Mouse (Mus musculus): Measurements from ENCODE around the gene Hmmr.
"Not testable (repeated sequence)": the region's sequence is repeated elsewhere in the genome, so short reads cannot be mapped to it uniquely, and the experiment has no call there.

Hmmr gene

GRCm38 (mm10) chr11:40733339-40734174 lies at the start of gene Hmmr, which contains the start of gene Nudcd2:
Gene Hmmr, minus strand, starts transcription at chr11:40733422.
Gene Nudcd2, plus strand, starts transcription at chr11:40733667.
- DNase-seq (ENCODE audit: low read depth, low spot score) = peak; percentile 100

- no peak for DNase-seq (ENCODE audit: low read depth, low spot score)
Measured at GRCm38 (mm10) chr11:40781857-40782256, 48.6 kb upstream of the Hmmr start.

- peak; percentile 53 for DNase-seq (ENCODE audit: low read depth, low spot score)
Measured at GRCm38 (mm10) chr11:40775315-40776269, 42.4 kb upstream of the Hmmr start.

- no peak for DNase-seq (ENCODE audit: low read depth, low spot score)
Measured at GRCm38 (mm10) chr11:40764690-40765089, 31.5 kb upstream of the Hmmr start.

GRCm38 (mm10) chr11:40763395-40763794 lies 30.2 kb upstream of the Hmmr start:
- peak; percentile 71 for DNase-seq (ENCODE audit: low read depth, low spot score)

GRCm38 (mm10) chr11:40759896-40760295 lies 26.7 kb upstream of the Hmmr start:
- no peak for DNase-seq (ENCODE audit: low read depth, low spot score)

GRCm38 (mm10) chr11:40755968-40756367 lies 22.7 kb upstream of the Hmmr start:
- DNase-seq (ENCODE audit: low read depth, low spot score) = no peak

- peak; percentile 99 for DNase-seq (ENCODE audit: low read depth, low spot score)
Measured at GRCm38 (mm10) chr11:40755109-40755627, 21.9 kb upstream of the Hmmr start, which contains the start of gene Ccng1. Gene Ccng1, minus strand, starts transcription at chr11:40755311.

- DNase-seq (ENCODE audit: low read depth, low spot score) = peak; percentile 57
Measured at GRCm38 (mm10) chr11:40754664-40755107, 21.5 kb upstream of the Hmmr start.

- no peak for DNase-seq (ENCODE audit: low read depth, low spot score)
Measured at GRCm38 (mm10) chr11:40753836-40754235, 20.6 kb upstream of the Hmmr start.

- DNase-seq (ENCODE audit: low read depth, low spot score) = no peak
Measured at GRCm38 (mm10) chr11:40747716-40748115, 14.5 kb upstream of the Hmmr start.

GRCm38 (mm10) chr11:40746361-40746760 lies 13.1 kb upstream of the Hmmr start:
- no peak for DNase-seq (ENCODE audit: low read depth, low spot score)

GRCm38 (mm10) chr11:40744348-40744747 lies 11.1 kb upstream of the Hmmr start:
- DNase-seq (ENCODE audit: low read depth, low spot score) = no peak

GRCm38 (mm10) chr11:40741605-40742262 lies 8.5 kb upstream of the Hmmr start:
- DNase-seq (ENCODE audit: low read depth, low spot score) = no peak

GRCm38 (mm10) chr11:40737369-40737768 lies 4.1 kb upstream of the Hmmr start:
- DNase-seq (ENCODE audit: low read depth, low spot score) = peak; percentile 88

- DNase-seq (ENCODE audit: low read depth, low spot score) = peak; percentile 48
Measured at GRCm38 (mm10) chr11:40734251-40734752, 1.1 kb upstream of the Hmmr start.

- DNase-seq (ENCODE audit: low read depth, low spot score) = no peak
Measured at GRCm38 (mm10) chr11:40732997-40733338, 254 bp downstream of the Hmmr start.

- peak; percentile 50 for DNase-seq (ENCODE audit: low read depth, low spot score)
Measured at GRCm38 (mm10) chr11:40718324-40718723, 14.9 kb downstream of the Hmmr start.

- DNase-seq (ENCODE audit: low read depth, low spot score) = peak; percentile 61
Measured at GRCm38 (mm10) chr11:40715524-40715923, 17.7 kb downstream of the Hmmr start.

GRCm38 (mm10) chr11:40713858-40714257 lies 19.4 kb downstream of the Hmmr start:
- no peak for DNase-seq (ENCODE audit: low read depth, low spot score)

GRCm38 (mm10) chr11:40709899-40710298 lies 23.3 kb downstream of the Hmmr start:
- DNase-seq (ENCODE audit: low read depth, low spot score) = not testable (repeated sequence)

Measured in R1 (cell line).